Mouse (Mus musculus) embryo, embryonic 10 days (tissue): ENCODE results near the gene Vezf1.

Source experiments
- DNase-seq: peaks from one replicate; pipeline ENCODE4 v3.0.0-alpha.2; 2015; ENCODE audit warnings: low spot score

The Vezf1 gene

GRCm38 (mm10) chr11:88126306-88126793, 58.3 kb downstream of the Vezf1 start:
- no peak for DNase-seq

- no peak for DNase-seq
Measured at GRCm38 (mm10) chr11:88128461-88128860, 60.4 kb downstream of the Vezf1 start.

- DNase-seq = no peak
Measured at GRCm38 (mm10) chr11:88129281-88129680, 61.2 kb downstream of the Vezf1 start.

- DNase-seq = no peak
Measured at GRCm38 (mm10) chr11:88129935-88130334, 61.9 kb downstream of the Vezf1 start.

GRCm38 (mm10) chr11:88131847-88132246, 63.8 kb downstream of the Vezf1 start:
- no peak for DNase-seq
